Mouse (Mus musculus): ENCODE measurements around the gene C8b. TPM values are rescaled to one million over a fixed set of nuclear protein-coding genes. Genes with fewer than 3 reads are reported as not detected.

The C8b gene
- polyA plus RNA-seq, 1 experiment from 2014 or later: not detected

DNA sequence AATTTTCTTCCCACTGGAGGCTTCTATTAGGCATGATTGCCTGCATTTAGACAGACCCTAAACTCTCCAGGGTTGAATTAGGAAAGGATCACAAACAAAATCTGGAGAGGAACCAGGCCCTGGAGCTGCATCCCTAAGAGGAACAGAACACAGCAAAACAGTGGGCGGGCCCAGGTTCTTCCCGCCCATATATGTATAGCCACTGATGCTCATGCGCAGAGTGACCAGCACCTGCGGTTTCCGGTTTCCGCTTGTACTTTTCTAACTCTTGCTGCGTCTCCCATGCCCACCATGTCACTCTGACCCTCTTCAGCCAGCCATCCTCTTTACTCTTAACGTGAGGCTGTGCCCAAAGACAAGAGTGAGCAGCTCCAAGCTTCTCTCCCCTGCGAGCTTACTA lies 32.8 kb downstream of the C8b start:
- DNase-seq (ENCODE audit: low spot score) (no peak), ATAC-seq (ENCODE audit: low FRiP score) (no peak)
- no peak overlapping the region for H3K27ac ChIP-seq (ENCODE audit: low read depth, low read length)
- no peaks in the 10 kb centered on the region for H3K36me3 ChIP-seq (ENCODE audit: control insufficient read depth, insufficient read depth, low read length)
- H3K4me2 ChIP-seq (replicated peaks; ENCODE audit: low read depth, low read length): no peak overlapping the region
- no peak overlapping the region for H3K9ac ChIP-seq (ENCODE audit: low read depth, low read length)
- 85% methylated on average over 9 of the region's 9 CpGs for WGBS
- H3K4me1 ChIP-seq (replicated peaks; ENCODE audit: control insufficient read depth, insufficient read depth, low read length): no peaks in the 10 kb centered on the region
- H3K4me3 ChIP-seq (ENCODE audit: low read depth, low read length): no peak overlapping the region
- no peaks in the 10 kb centered on the region for H3K9me3 ChIP-seq (ENCODE audit: control insufficient read depth, low read length)
- H3K27me3 ChIP-seq (ENCODE audit: control insufficient read depth, insufficient read depth, low read length): no peaks in the 10 kb centered on the region

DNA sequence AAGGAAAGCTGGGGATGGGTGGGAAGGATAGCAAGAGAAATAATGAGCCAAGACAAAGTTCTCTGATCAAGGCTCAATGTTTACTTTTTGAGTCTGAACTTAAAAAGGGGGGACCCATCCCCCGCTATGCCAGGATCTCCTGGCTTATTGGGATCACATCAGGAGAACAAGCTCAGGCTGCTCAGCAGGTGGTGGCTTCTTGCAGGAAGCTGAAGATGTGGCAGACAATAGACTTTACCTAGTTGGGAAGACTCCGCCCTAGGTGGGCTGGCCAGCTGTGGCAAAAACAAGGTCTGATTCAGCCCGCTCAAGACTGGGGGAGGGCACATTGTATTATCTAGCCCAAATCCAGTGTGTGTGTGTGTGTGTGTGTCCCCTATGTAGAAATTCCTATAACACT lies 35.5 kb downstream of the C8b start:
- Histone ChIP-seq H3K4me3 (ENCODE audit: low read depth, low read length) (no peak overlapping the region), H3K9me3 (ENCODE audit: control insufficient read depth, low read length) (no peaks in the 10 kb centered on the region), H3K27me3 (ENCODE audit: control insufficient read depth, insufficient read depth, low read length) (no peaks in the 10 kb centered on the region), H3K4me1 (replicated peaks; ENCODE audit: control insufficient read depth, insufficient read depth, low read length) (no peaks in the 10 kb centered on the region), H3K4me2 (replicated peaks; ENCODE audit: low read depth, low read length) (no peak overlapping the region), H3K27ac (ENCODE audit: low read depth, low read length) (no peak overlapping the region), H3K9ac (ENCODE audit: low read depth, low read length) (no peak overlapping the region), H3K36me3 (ENCODE audit: control insufficient read depth, insufficient read depth, low read length) (no peaks in the 10 kb centered on the region)
- ATAC-seq (ENCODE audit: low FRiP score) (no peak), DNase-seq (ENCODE audit: low spot score) (no peak)
- WGBS: 85% methylated on average over 3 of the region's 3 CpGs

DNA sequence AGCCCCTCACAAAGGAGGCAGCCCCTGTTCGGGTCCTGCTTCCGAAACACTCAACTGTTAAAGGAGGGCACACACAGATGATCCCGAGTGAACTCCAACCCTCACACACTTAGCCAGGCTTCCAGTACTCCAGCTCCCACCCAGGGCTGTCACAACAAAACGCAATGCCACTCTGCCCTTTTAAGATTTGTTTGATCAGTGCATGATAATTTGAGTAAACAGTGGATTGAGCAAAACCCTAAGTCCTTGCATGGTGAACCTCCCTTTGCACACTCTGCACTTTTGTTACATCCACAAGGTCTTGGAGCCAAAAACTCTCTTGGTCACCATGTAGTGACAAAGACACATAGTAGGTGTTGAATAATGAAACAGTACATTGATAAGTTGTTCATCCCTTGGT lies 38.0 kb downstream of the C8b start:
- no peaks in the 10 kb centered on the region for H3K4me1 ChIP-seq (replicated peaks; ENCODE audit: control insufficient read depth, insufficient read depth, low read length)
- no peaks in the 10 kb centered on the region for H3K27me3 ChIP-seq (ENCODE audit: control insufficient read depth, insufficient read depth, low read length)
- H3K36me3 ChIP-seq (ENCODE audit: control insufficient read depth, insufficient read depth, low read length): no peaks in the 10 kb centered on the region
- WGBS: 88% methylated on average over 4 of the region's 4 CpGs
- H3K4me3 ChIP-seq (ENCODE audit: low read depth, low read length): no peak overlapping the region
- no peak for DNase-seq (ENCODE audit: low spot score)
- H3K9me3 ChIP-seq (ENCODE audit: control insufficient read depth, low read length): no peaks in the 10 kb centered on the region
- H3K27ac ChIP-seq (ENCODE audit: low read depth, low read length): no peak overlapping the region
- no peak overlapping the region for H3K9ac ChIP-seq (ENCODE audit: low read depth, low read length)
- no peak overlapping the region for H3K4me2 ChIP-seq (replicated peaks; ENCODE audit: low read depth, low read length)
- no peak for ATAC-seq (ENCODE audit: low FRiP score)

DNA sequence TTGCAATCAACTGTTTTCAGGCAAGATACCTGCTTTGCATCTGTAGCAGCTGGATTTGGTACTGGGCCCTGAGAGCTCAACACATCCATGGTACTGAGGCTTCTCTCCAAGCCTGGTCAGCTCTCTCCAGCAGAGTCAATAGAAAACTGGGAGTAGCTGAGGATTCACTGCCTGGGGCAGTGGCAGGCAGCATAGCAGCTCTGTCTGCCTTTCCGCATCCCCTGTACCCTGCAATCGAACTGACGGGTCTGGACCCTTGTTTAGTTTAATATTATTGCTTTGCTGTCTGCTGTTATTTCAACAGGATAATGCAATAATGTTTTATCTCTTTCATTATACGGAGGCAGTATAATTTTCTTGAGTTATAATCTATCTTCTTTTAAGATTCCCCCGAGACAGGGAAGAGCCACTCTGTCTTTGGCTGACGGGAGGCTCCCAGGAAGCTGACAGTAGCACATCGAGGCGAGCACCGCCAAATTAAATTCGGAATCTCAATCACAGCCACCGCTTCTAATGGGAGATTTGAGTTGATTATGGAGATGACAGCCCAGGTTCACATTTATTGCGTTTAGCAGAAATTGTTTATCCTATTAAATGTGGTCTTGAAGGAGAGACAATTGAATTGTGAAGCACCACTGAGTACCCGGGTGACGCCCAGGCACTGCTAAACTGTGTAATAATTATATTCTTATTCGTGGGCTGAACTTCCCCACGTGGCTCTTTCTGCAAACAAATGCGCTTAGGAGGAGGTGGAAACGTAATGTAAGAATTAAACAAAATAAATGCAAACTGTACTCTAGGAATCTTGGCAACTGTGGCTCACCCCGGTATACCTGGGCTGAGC lies 39.5 kb downstream of the C8b start:
- no peak for DNase-seq (ENCODE audit: low spot score)
- H3K9me3 ChIP-seq (ENCODE audit: control insufficient read depth, low read length): no peaks in the 10 kb centered on the region
- no peak overlapping the region for H3K4me2 ChIP-seq (replicated peaks; ENCODE audit: low read depth, low read length)
- no peaks in the 10 kb centered on the region for H3K36me3 ChIP-seq (ENCODE audit: control insufficient read depth, insufficient read depth, low read length)
- H3K27ac ChIP-seq (ENCODE audit: low read depth, low read length): no peak overlapping the region
- WGBS: 81% methylated on average over 19 of the region's 19 CpGs
- H3K4me1 ChIP-seq (replicated peaks; ENCODE audit: control insufficient read depth, insufficient read depth, low read length): no peaks in the 10 kb centered on the region
- ATAC-seq (ENCODE audit: low FRiP score): no peak
- no peaks in the 10 kb centered on the region for H3K27me3 ChIP-seq (ENCODE audit: control insufficient read depth, insufficient read depth, low read length)
- no peak overlapping the region for H3K9ac ChIP-seq (ENCODE audit: low read depth, low read length)
- no peak overlapping the region for H3K4me3 ChIP-seq (ENCODE audit: low read depth, low read length)

GRCm38 (mm10) chr4:104810710-104811286 lies 44.7 kb downstream of the C8b start:
- DNase-seq (ENCODE audit: low spot score) (no peak), ATAC-seq (ENCODE audit: low FRiP score) (no peak)
- Histone ChIP-seq H3K27ac (ENCODE audit: low read depth, low read length) (no peak overlapping the region), H3K4me2 (replicated peaks; ENCODE audit: low read depth, low read length) (no peak overlapping the region), H3K9me3 (ENCODE audit: control insufficient read depth, low read length) (no peaks in the 10 kb centered on the region), H3K9ac (ENCODE audit: low read depth, low read length) (no peak overlapping the region), H3K4me1 (replicated peaks; ENCODE audit: control insufficient read depth, insufficient read depth, low read length) (no peaks in the 10 kb centered on the region), H3K27me3 (ENCODE audit: control insufficient read depth, insufficient read depth, low read length) (no peaks in the 10 kb centered on the region), H3K36me3 (ENCODE audit: control insufficient read depth, insufficient read depth, low read length) (no peaks in the 10 kb centered on the region), H3K4me3 (ENCODE audit: low read depth, low read length) (no peak overlapping the region)
- WGBS: 72% methylated on average over 10 of the region's 10 CpGs

GRCm38 (mm10) chr4:104813617-104814016 lies 47.5 kb downstream of the C8b start:
- 71% methylated on average over 2 of the region's 2 CpGs for WGBS
- Histone ChIP-seq H3K27me3 (ENCODE audit: control insufficient read depth, insufficient read depth, low read length) (no peaks in the 10 kb centered on the region), H3K9ac (ENCODE audit: low read depth, low read length) (no peak overlapping the region), H3K9me3 (ENCODE audit: control insufficient read depth, low read length) (no peaks in the 10 kb centered on the region), H3K36me3 (ENCODE audit: control insufficient read depth, insufficient read depth, low read length) (no peaks in the 10 kb centered on the region), H3K4me1 (replicated peaks; ENCODE audit: control insufficient read depth, insufficient read depth, low read length) (no peaks in the 10 kb centered on the region), H3K4me3 (ENCODE audit: low read depth, low read length) (no peak overlapping the region), H3K27ac (ENCODE audit: low read depth, low read length) (no peak overlapping the region), H3K4me2 (replicated peaks; ENCODE audit: low read depth, low read length) (no peak overlapping the region)
- DNase-seq (ENCODE audit: low spot score) (no peak), ATAC-seq (ENCODE audit: low FRiP score) (no peak)

GRCm38 (mm10) chr4:104816519-104817232 lies 50.6 kb downstream of the C8b start:
- 89% methylated on average over 4 of the region's 4 CpGs for whole genome bisulfite sequencing
- ATAC-seq (ENCODE audit: low FRiP score): no peak
- no peak overlapping the region for H3K4me2 ChIP-seq (replicated peaks; ENCODE audit: low read depth, low read length)
- no peak for DNase-seq (ENCODE audit: low spot score)
- H3K27ac ChIP-seq (ENCODE audit: low read depth, low read length): no peak overlapping the region
- no peaks in the 10 kb centered on the region for H3K9me3 ChIP-seq (ENCODE audit: control insufficient read depth, low read length)
- H3K36me3 ChIP-seq (ENCODE audit: control insufficient read depth, insufficient read depth, low read length): no peaks in the 10 kb centered on the region
- H3K4me3 ChIP-seq (ENCODE audit: low read depth, low read length): no peak overlapping the region
- no peaks in the 10 kb centered on the region for H3K27me3 ChIP-seq (ENCODE audit: control insufficient read depth, insufficient read depth, low read length)
- no peaks in the 10 kb centered on the region for H3K4me1 ChIP-seq (replicated peaks; ENCODE audit: control insufficient read depth, insufficient read depth, low read length)
- H3K9ac ChIP-seq (ENCODE audit: low read depth, low read length): no peak overlapping the region

DNA sequence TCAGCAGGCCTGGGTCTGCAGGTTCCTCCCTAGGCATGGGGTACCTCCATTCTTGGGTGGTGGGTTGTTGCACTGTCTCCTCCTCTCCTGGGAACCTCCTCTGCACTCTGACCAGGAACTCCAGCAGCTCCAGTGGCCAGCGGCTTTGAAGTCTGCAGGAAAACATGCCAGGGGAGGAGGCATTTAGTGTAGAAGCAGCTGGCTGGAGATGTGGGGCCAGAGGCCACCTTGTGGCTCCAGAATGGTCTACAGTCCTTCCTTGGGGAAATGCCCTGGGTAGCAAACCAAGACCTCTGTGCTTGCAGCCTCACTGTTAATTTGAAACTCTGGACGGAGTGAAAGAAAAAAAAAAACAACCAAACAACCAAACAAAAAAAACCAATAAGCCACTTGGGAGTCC lies 51.4 kb downstream of the C8b start:
- no peak overlapping the region for H3K27ac ChIP-seq (ENCODE audit: low read depth, low read length)
- no peak overlapping the region for H3K9ac ChIP-seq (ENCODE audit: low read depth, low read length)
- DNase-seq (ENCODE audit: low spot score): no peak
- no peaks in the 10 kb centered on the region for H3K27me3 ChIP-seq (ENCODE audit: control insufficient read depth, insufficient read depth, low read length)
- no peaks in the 10 kb centered on the region for H3K4me1 ChIP-seq (replicated peaks; ENCODE audit: control insufficient read depth, insufficient read depth, low read length)
- H3K36me3 ChIP-seq (ENCODE audit: control insufficient read depth, insufficient read depth, low read length): no peaks in the 10 kb centered on the region
- 69% methylated on average over 2 of the region's 2 CpGs for WGBS
- no peak overlapping the region for H3K4me3 ChIP-seq (ENCODE audit: low read depth, low read length)
- no peak overlapping the region for H3K4me2 ChIP-seq (replicated peaks; ENCODE audit: low read depth, low read length)
- H3K9me3 ChIP-seq (ENCODE audit: control insufficient read depth, low read length): no peaks in the 10 kb centered on the region
- no peak for ATAC-seq (ENCODE audit: low FRiP score)
